Mouse (Mus musculus) stomach, adult 2 months (tissue): ENCODE data around the gene Mmrn1. TPM values are rescaled to one million over a fixed set of nuclear protein-coding genes. Genes with fewer than 3 reads are reported as not detected.

Experiments used
- polyA plus RNA-seq: library from polyadenylated mRNA; depleted of rRNA; stranded (reverse); fragments of >200 nt; gene quantifications from 2 replicates; pipeline ENCODE4 v1.2.3, GENCODE M21; 2012; rRNA removed

Mmrn1 gene
- polyA plus RNA-seq: 0.20 and 0.65 TPM in 2 replicates

GRCm38 (mm10) chr6:60924676-60925075, at the start of gene Mmrn1:
Mmrn1 (plus strand) TSS chr6:60924976.

Other genes starting within 250 kb of the Mmrn1 start
- 0.24 and 0.25 TPM in 2 replicates for gene Snca, start 95.1 kb upstream of the Mmrn1 start, polyA plus RNA-seq